Mouse (Mus musculus) frontal cortex, postnatal 25 days (tissue): ENCODE measurements around the gene Pck1.

ENCODE experiments used
- DNase-seq, 2 experiments: peaks; one replicate each; pipeline ENCODE4 v3.0.0; 2022; ENCODE audit warnings: low spot score in 2 of 2

Gene Pck1

GRCm38 (mm10) chr2:173173521-173174511, 21.0 kb downstream of the Pck1 start:
- DNase-seq, result peak; percentile 60 to 62

- DNase-seq, result no peak
Observed at GRCm38 (mm10) chr2:173174569-173174968, 21.7 kb downstream of the Pck1 start.

- DNase-seq, result peak; percentile 2 to 4
Observed at GRCm38 (mm10) chr2:173175703-173176102, 22.9 kb downstream of the Pck1 start.

GRCm38 (mm10) chr2:173177481-173177880, 24.6 kb downstream of the Pck1 start:
- peak in 1 of 2 experiments; percentile 3 for DNase-seq

- peak in 1 of 2 experiments; percentile 1 for DNase-seq
Observed at GRCm38 (mm10) chr2:173177951-173178350, 25.1 kb downstream of the Pck1 start.

GRCm38 (mm10) chr2:173179046-173179445, 26.2 kb downstream of the Pck1 start:
- DNase-seq, result peak in 1 of 2 experiments; percentile 3

GRCm38 (mm10) chr2:173180026-173180425, 27.2 kb downstream of the Pck1 start:
- peak in 1 of 2 experiments; percentile 2 for DNase-seq

- DNase-seq, result peak in 1 of 2 experiments; percentile 2
Observed at GRCm38 (mm10) chr2:173180721-173181388, 28.0 kb downstream of the Pck1 start.

- DNase-seq, result peak in 1 of 2 experiments; percentile 2
Observed at GRCm38 (mm10) chr2:173181486-173181885, 28.6 kb downstream of the Pck1 start.

- peak in 1 of 2 experiments; percentile 2 for DNase-seq
Observed at GRCm38 (mm10) chr2:173181901-173182300, 29.1 kb downstream of the Pck1 start.

- peak in 1 of 2 experiments; percentile 3 for DNase-seq
Observed at GRCm38 (mm10) chr2:173182796-173183195, 29.9 kb downstream of the Pck1 start.

GRCm38 (mm10) chr2:173183311-173183710, 30.5 kb downstream of the Pck1 start:
- no peak for DNase-seq

GRCm38 (mm10) chr2:173183836-173184460, 31.1 kb downstream of the Pck1 start:
- peak; percentile 61 to 65 for DNase-seq

GRCm38 (mm10) chr2:173184475-173185080, 31.7 kb downstream of the Pck1 start:
- peak; percentile 4 for DNase-seq

GRCm38 (mm10) chr2:173185282-173185681, 32.4 kb downstream of the Pck1 start:
- peak in 1 of 2 experiments; percentile 1 for DNase-seq

GRCm38 (mm10) chr2:173186047-173186943, 33.4 kb downstream of the Pck1 start:
- peak; percentile 84 to 92 for DNase-seq

GRCm38 (mm10) chr2:173187182-173187855, 34.5 kb downstream of the Pck1 start:
- DNase-seq, result no peak

GRCm38 (mm10) chr2:173194796-173195195, 41.9 kb downstream of the Pck1 start:
- DNase-seq, result no peak

- DNase-seq, result no peak
Observed at GRCm38 (mm10) chr2:173202924-173203689, 50.3 kb downstream of the Pck1 start.
